Mouse (Mus musculus): ENCODE data around the gene Hsd11b2.
A peak's percentile ranks its signal among the peaks of the same experiment; 100 is the strongest.
"Not testable (repeated sequence)": the region's sequence is repeated elsewhere in the genome, so short reads cannot be mapped to it uniquely, and the experiment has no call there.

Hsd11b2 gene

GRCm38 (mm10) chr8:105564573-105565229, 46.1 kb downstream of the Hsd11b2 start:
- not testable (repeated sequence) for DNase-seq

GRCm38 (mm10) chr8:105565401-105565881, 46.9 kb downstream of the Hsd11b2 start:
- DNase-seq = no peak

DNA sequence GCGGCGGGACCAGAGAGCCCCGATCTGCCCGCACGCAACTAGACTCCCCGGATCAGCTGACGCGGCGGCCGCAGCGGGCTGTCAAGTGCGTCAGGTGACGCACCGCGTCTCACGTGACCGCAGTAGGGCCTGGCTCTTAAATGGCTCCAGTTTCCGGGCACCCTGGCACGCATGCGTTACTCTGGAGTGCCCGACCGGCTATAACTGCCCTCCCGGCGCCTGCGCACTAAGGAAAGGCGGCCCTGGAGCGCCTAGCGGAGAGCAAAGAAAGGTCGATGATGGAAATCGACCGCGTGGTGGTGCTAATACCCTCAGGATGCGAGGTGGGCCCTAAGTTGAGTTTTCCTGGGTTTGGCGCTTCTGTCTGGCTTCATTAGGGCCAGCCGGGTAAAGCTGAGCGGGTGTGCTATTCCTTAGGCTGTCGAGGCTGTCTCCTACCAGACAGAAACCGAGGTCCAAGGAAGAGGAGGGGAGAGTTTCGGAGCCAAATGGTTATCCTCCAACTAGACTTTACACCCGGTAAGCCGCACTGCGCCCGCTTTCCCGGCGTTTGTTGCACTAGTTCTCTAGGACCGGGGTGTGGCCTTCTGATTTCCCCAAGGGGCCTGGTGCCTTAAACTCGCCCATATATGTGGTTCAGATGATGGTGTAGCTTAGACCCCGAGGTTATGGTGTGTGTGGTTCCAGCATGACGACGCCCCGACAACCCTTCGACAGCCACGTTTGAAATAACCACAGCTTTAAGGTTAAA, 47.6 kb downstream of the Hsd11b2 start, which contains the start of gene Atp6v0d1:
Gene Atp6v0d1 (minus strand): TSS at position 96 of the 751 bp plus-strand sequence.
- peak; percentile 100 for DNase-seq

- DNase-seq = peak; percentile 19
These were observed 48.4 kb downstream of the Hsd11b2 start for GRCm38 (mm10) chr8:105566703-105567595.

DNA sequence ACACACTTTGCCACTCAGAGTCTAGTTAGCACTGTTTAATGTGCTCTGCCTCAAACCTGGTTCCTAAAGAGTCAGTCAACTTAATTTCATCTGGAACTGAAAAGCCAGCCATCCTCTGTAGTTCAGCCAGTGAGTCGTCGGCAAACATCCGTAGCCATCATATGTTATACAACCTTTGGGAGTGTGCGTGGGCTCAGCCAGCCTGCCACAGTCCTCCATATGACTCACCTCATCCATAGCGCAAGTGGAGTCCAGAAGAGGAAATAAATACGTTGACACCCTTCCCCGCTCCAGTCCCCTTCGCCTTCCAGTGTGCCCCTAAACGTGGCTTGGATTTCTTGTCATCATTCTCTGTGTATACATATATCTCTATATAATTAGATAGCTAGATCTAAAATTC, 53.3 kb downstream of the Hsd11b2 start:
- DNase-seq = no peak

DNA sequence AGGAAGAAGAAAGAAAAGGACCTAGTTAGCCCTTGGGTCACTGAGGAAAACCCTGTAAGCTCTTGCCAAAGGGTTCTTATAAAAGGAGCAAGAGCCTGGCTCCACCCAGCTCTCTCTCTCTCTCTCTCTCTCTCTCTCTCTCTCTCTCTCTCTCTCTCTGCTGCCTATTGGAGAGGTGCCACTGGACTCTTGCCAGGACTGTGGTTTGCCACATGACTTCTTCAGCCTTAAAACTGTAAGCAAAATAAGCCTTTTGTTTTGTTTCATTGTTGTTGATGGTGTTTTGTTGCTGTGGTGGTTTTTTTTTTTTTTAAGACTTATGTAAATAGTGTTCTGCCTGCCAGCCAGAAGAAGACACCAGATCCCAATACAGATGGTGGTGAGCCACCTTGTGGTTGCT, 54.9 kb downstream of the Hsd11b2 start:
- no peak for DNase-seq
